Mouse (Mus musculus): ENCODE results near the gene Cdk20. TPM values are rescaled to one million over a fixed set of nuclear protein-coding genes. Genes with fewer than 3 reads are reported as not detected.
"Not testable (repeated sequence)": the region's sequence is repeated elsewhere in the genome, so short reads cannot be mapped to it uniquely, and the experiment has no call there.

Cdk20 gene
- polyA plus RNA-seq, 1 experiment from 2014 or later, result 4.0 TPM

DNA sequence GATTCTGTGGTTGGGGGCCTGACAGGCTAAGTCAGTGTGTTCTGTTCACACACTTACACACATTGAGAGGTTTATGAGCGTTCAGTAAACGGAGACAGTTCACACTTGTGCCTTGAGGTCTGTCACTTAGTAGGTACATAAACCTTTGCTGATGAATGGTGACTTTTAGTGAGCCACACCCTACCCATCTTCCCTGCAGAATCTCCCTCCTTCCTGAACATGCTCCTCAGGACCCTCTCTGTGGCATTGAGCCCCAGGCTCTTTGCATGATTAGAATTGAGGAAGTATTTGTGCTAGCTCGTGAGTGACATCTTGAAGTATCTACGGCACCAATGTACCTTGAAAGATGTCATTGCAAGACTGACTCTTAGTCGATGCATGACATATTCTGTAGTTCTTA is 16.6 kb downstream of the Cdk20 start:
- ATAC-seq (ENCODE audit: insufficient number of reproducible peaks, low FRiP score), result no peak

DNA sequence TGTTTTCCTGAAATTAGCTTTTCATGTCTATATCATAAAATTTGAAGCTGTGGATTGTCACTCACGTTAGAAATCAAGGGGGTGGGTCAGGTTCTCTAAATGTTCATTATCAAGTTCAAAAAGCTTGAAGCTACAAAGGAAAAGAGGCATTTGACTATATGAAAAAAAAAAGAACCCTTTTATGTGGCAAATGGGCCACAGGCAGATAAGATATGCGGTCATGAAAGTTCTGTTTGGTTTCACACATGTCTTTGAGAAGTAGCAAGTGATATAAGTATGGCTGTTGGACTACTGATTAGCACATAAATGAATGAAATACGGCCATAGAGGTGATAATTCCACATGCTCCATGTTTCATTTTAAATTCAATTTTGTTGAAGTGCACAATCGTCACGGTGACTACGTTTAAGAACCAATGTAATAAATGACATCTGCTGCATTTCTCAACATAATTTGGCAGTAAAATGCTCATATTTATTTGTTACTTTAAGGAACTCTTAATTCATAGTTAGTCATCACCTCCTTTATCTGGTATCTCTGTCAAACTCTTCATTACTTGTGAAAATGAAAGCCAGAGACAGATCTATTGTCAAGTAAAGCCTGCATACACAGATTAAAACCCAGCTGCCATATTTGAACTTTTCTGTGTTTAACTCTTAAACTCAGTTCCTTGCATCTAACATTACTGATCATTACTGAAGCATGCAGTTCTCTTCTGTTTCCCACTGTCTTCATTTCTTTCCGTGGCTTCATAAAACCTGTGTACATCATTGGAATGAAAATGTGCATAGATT is 18.1 kb downstream of the Cdk20 start:
- Histone ChIP-seq H3K4me1 (replicated peaks) (no peaks in the 10 kb centered on the region), H3K27ac (ENCODE audit: poor library complexity, severe bottlenecking) (no peak overlapping the region), H3K9ac (no peak overlapping the region), H3K4me2 (no peak overlapping the region), H3K36me3 (no peaks in the 10 kb centered on the region), H3K9me3 (replicated peaks) (no peaks in the 10 kb centered on the region), H3K4me3 (no peak overlapping the region), H3K27me3 (replicated peaks) (no peaks in the 10 kb centered on the region)
- 60% methylated on average over 7 of the region's 7 CpGs for WGBS
- ATAC-seq (ENCODE audit: insufficient number of reproducible peaks, low FRiP score), result no peak

More for the DNA sequence above, 16.6 kb downstream of the Cdk20 start:
- Histone ChIP-seq H3K9ac (no peak overlapping the region), H3K27me3 (replicated peaks) (no peaks in the 10 kb centered on the region), H3K4me3 (no peak overlapping the region), H3K36me3 (no peaks in the 10 kb centered on the region), H3K4me1 (replicated peaks) (no peaks in the 10 kb centered on the region), H3K9me3 (replicated peaks) (no peaks in the 10 kb centered on the region), H3K27ac (ENCODE audit: poor library complexity, severe bottlenecking) (no peak overlapping the region), H3K4me2 (no peak overlapping the region)
- WGBS, result 77% methylated on average over 5 of the region's 5 CpGs

DNA sequence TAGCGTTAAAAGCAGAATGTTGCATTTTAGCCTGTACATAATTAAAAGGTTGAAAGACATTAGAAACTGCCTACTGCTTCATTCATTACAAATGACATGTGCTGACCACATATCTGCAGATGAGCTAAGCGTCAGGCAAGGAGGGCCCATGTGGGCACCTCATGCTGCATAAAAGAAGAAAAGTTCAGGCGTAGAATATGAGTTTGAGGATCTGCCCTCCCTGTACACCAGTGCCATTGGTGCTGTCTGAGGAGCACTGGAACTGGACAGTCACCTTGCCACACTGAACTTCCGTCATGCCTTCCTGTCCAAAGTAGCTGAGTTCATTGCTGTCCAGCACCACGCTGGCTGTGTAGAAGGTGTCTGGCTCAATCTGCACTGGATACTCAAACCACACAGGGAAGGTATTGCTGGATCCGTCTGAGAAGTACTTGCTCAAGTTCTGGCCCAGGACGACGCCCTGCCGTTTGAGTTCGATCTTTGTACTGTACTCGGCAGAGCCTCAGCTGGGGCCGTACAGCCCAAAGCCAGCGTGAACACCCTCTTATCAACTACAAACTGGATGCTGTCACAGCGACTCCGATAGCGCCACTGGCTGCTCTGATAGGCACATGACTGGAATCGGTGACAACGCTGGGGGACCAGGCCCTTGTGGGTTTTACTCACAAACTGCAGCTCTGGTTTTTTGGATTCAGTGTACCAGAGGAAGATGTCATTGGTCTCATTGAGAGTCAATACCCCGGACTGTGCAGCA is 25.3 kb downstream of the Cdk20 start:
- not testable (repeated sequence) for H3K9me3 ChIP-seq (replicated peaks); H3K27ac ChIP-seq (ENCODE audit: poor library complexity, severe bottlenecking); H3K9ac ChIP-seq; H3K36me3 ChIP-seq; H3K4me3 ChIP-seq; ATAC-seq (ENCODE audit: insufficient number of reproducible peaks, low FRiP score); H3K27me3 ChIP-seq (replicated peaks); H3K4me2 ChIP-seq; H3K4me1 ChIP-seq (replicated peaks)
- 68% methylated on average over 19 of the region's 19 CpGs for WGBS

DNA sequence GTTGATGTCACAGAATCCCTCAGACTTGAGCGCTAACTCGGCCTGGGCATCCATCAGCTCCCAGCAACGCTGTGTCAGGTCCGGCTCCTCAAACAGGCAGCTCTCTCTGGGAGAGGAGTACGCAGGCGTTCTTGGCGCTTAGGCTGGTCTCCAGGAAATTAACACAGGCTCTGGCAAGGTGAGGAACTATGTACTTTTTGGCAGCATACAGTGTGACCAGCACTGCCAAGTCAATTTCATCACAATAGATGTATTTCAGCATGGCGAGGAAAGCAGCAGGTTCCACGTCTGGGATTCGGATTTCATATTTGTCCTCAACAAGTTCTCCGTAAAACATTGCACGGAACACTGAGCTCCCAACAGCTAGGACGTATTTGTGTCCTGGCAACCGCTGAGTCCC is 26.1 kb downstream of the Cdk20 start:
- no peak overlapping the region for H3K9ac ChIP-seq
- 87% methylated on average over 14 of the region's 14 CpGs for WGBS
- no peak overlapping the region for H3K4me3 ChIP-seq
- no peaks in the 10 kb centered on the region for H3K4me1 ChIP-seq (replicated peaks)
- H3K27me3 ChIP-seq (replicated peaks), result no peaks in the 10 kb centered on the region
- ATAC-seq (ENCODE audit: insufficient number of reproducible peaks, low FRiP score), result no peak
- H3K4me2 ChIP-seq, result no peak overlapping the region
- H3K27ac ChIP-seq (ENCODE audit: poor library complexity, severe bottlenecking), result no peak overlapping the region
- H3K9me3 ChIP-seq (replicated peaks), result no peaks in the 10 kb centered on the region; the same call in 1 of the 2 replicates
- no peaks in the 10 kb centered on the region for H3K36me3 ChIP-seq

DNA sequence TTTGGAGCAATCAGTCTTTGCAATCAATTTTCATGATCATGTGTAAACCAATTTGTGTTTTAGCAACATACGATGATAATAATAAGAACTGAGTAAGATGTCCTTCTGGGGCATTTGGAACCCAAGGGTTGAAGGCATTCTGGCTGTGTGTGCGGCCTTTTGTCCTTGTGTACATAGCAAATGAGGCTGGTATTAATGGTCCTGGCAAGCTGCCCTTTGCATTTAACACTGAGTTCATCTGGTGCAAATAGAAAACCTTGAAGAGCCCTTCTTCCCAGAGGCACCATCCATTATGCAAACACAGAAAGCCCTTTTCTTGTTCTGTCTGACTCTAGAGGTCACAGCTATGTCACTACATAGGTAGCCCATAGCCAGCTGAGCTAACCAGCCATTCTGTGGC is 30.5 kb downstream of the Cdk20 start:
- no peaks in the 10 kb centered on the region; the same call in 1 of the 2 replicates for H3K9me3 ChIP-seq (replicated peaks)
- H3K4me3 ChIP-seq, result no peak overlapping the region
- no peaks in the 10 kb centered on the region for H3K4me1 ChIP-seq (replicated peaks)
- WGBS, result 83% methylated on average over 2 of the region's 2 CpGs
- no peak overlapping the region for H3K27ac ChIP-seq (ENCODE audit: poor library complexity, severe bottlenecking)
- no peak overlapping the region for H3K4me2 ChIP-seq
- ATAC-seq (ENCODE audit: insufficient number of reproducible peaks, low FRiP score), result no peak
- no peak overlapping the region for H3K9ac ChIP-seq
- H3K27me3 ChIP-seq (replicated peaks), result no peaks in the 10 kb centered on the region
- H3K36me3 ChIP-seq, result no peaks in the 10 kb centered on the region

DNA sequence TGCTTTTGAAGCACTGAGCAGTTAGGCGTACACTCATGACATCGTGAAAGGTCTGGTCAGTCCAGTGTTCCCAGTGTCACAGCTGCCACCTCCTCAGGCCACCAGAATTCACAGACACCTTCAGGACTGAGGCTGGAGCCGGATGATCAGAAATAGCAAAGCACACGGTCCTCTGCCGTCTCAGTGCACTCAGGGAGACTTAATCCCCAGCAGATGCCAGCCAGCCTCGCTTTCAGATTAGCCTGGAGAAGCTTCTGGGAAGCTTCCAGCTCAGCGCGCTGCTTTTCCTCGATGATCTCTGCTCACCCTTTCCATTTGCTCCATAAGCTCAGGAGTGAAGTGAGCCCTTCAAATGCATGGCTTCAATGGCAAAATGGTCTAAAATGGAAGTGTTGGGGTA is 33.1 kb downstream of the Cdk20 start:
- H3K4me1 ChIP-seq (replicated peaks), result no peaks in the 10 kb centered on the region
- no peaks in the 10 kb centered on the region for H3K36me3 ChIP-seq
- no peaks in the 10 kb centered on the region; the same call in 1 of the 2 replicates for H3K9me3 ChIP-seq (replicated peaks)
- ATAC-seq (ENCODE audit: insufficient number of reproducible peaks, low FRiP score), result no peak
- H3K9ac ChIP-seq, result no peak overlapping the region
- 56% methylated on average over 9 of the region's 9 CpGs for WGBS
- no peak overlapping the region for H3K27ac ChIP-seq (ENCODE audit: poor library complexity, severe bottlenecking)
- no peak overlapping the region for H3K4me2 ChIP-seq
- no peak overlapping the region for H3K4me3 ChIP-seq
- H3K27me3 ChIP-seq (replicated peaks), result no peaks in the 10 kb centered on the region

DNA sequence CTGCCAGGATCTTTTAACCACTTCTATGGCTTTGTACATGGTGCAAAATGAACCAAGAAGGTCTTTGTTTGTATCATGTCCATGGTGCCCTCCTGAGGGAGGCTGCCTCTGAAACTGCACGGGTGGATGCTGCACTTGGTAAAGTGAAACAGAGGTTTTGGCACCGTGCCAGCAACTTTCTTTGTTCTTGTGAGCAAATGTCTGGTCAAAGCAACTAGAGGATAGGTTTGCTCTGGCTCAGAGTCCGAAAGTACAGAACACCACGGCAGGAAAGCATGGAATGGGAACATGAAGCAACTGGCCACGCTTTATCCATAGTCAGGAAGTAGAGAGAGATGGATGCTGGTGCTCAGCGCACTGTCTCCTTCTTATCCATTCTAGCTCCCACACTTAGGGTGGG is 35.8 kb downstream of the Cdk20 start:
- Histone ChIP-seq H3K4me1 (replicated peaks) (no peaks in the 10 kb centered on the region), H3K4me2 (no peak overlapping the region), H3K27ac (ENCODE audit: poor library complexity, severe bottlenecking) (no peak overlapping the region), H3K9ac (no peak overlapping the region), H3K9me3 (replicated peaks) (no peaks in the 10 kb centered on the region), H3K4me3 (no peak overlapping the region), H3K27me3 (replicated peaks) (no peaks in the 10 kb centered on the region), H3K36me3 (no peaks in the 10 kb centered on the region)
- no peak for ATAC-seq (ENCODE audit: insufficient number of reproducible peaks, low FRiP score)
- 60% methylated on average over 6 of the region's 6 CpGs for WGBS

DNA sequence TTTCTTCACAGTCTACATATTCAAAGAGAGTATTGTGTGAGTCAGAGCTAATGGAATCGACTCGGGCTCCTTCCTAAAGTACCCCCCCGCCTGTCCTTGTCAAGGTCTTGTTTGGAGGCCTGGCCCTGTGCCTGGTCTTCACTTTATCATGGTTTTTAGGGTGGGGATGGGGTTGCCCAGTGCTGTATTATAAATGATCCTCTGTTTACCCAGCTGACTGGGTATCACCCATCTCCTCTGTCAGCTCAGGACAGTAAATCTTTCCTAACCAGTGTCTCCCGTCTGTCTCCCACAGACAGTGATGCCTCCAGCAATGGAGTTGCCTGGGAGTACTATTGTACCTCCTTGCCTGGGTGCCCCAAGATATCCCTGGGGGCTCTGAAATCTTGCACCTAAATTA is 45.9 kb downstream of the Cdk20 start:
- H3K9ac ChIP-seq, result no peak overlapping the region
- no peak for ATAC-seq (ENCODE audit: insufficient number of reproducible peaks, low FRiP score)
- no peak overlapping the region for H3K4me2 ChIP-seq
- H3K27ac ChIP-seq (ENCODE audit: poor library complexity, severe bottlenecking), result no peak overlapping the region
- no peaks in the 10 kb centered on the region for H3K4me1 ChIP-seq (replicated peaks)
- H3K27me3 ChIP-seq (replicated peaks), result no peaks in the 10 kb centered on the region
- H3K9me3 ChIP-seq (replicated peaks), result no peaks in the 10 kb centered on the region
- no peaks in the 10 kb centered on the region for H3K36me3 ChIP-seq
- no peak overlapping the region for H3K4me3 ChIP-seq
- 56% methylated on average over 4 of the region's 4 CpGs for WGBS

DNA sequence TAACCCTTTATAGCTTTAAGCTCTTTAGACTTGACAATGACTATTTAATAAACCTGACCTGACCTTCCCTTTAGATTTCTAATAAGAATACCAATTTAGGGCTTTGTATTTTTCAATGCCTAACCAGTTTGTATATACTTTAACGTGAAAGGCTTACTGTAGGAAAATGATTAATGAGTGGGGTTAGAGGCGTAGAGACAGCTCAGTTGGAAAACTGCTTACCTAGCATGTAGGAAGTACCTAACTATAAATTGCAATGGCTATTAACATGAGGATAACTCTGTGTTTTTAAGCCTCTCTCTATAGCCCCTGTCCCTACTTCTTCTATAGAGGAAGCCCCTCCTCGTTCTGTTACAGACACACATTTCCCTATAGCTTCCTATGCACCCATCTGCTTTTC is 47.8 kb downstream of the Cdk20 start:
- Histone ChIP-seq H3K4me2 (no peak overlapping the region), H3K27me3 (replicated peaks) (no peaks in the 10 kb centered on the region), H3K36me3 (no peaks in the 10 kb centered on the region), H3K4me1 (replicated peaks) (no peaks in the 10 kb centered on the region), H3K9ac (no peak overlapping the region), H3K4me3 (no peak overlapping the region), H3K27ac (ENCODE audit: poor library complexity, severe bottlenecking) (no peak overlapping the region), H3K9me3 (replicated peaks) (no peaks in the 10 kb centered on the region)
- ATAC-seq (ENCODE audit: insufficient number of reproducible peaks, low FRiP score), result no peak
- WGBS, result 75% methylated on average over 3 of the region's 3 CpGs

DNA sequence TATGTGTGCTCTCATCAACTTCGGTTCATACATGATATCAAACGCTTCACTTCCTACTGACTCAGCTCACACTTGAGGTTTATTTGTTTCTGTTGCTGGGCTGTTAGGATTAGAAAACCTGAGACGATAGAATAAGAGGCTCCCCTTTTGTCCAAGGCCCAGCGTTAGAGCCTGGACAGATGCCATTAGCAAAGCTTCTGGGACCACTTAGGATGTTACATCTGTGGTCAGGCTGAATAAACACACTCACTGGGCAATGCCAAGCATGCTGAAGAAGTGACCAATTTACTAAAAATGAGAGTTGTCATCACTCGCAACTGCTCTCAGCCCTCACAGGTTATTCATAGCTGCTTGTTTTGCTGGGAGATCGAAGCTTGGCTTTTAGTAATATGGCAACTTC is 57.8 kb downstream of the Cdk20 start:
- WGBS, result 70% methylated on average over 6 of the region's 6 CpGs
- no peak overlapping the region for H3K9ac ChIP-seq
- no peaks in the 10 kb centered on the region for H3K9me3 ChIP-seq (replicated peaks)
- no peaks in the 10 kb centered on the region for H3K4me1 ChIP-seq (replicated peaks)
- H3K4me3 ChIP-seq, result no peak overlapping the region
- no peak for ATAC-seq (ENCODE audit: insufficient number of reproducible peaks, low FRiP score)
- no peak overlapping the region for H3K27ac ChIP-seq (ENCODE audit: poor library complexity, severe bottlenecking)
- H3K36me3 ChIP-seq, result no peaks in the 10 kb centered on the region
- H3K4me2 ChIP-seq, result no peak overlapping the region
- H3K27me3 ChIP-seq (replicated peaks), result no peaks in the 10 kb centered on the region
